Mouse (Mus musculus) kidney, embryonic 16.5 days (tissue): ENCODE results near the gene Rdh11. TPM values are rescaled to one million over a fixed set of nuclear protein-coding genes. Genes with fewer than 3 reads are reported as not detected.

Experiments
- ATAC-seq: fragments of 200-750 bp; cut with Nextera tagmentation; 2 replicates; pipeline ENCODE4 v1.8.0; 2017; ENCODE audit warnings: moderate TSS enrichment; ENCODE audit not compliant: low FRiP score, low TSS enrichment
- H3K27ac ChIP-seq: fragments of 300-500 bp; sonication (generic); 2 replicates; pipeline ENCODE4 v1.5.1; 2014; ENCODE audit warnings: low read length
- H3K27me3 ChIP-seq: fragments of 300-500 bp; sonication (generic); 2 replicates; pipeline ENCODE4 v1.6.1; 2014; ENCODE audit warnings: low read length, control low read depth, mixed read lengths; ENCODE audit not compliant: insufficient read depth
- H3K36me3 ChIP-seq: fragments of 300-500 bp; sonication (generic); 2 replicates; pipeline ENCODE4 v1.6.1; 2014; ENCODE audit warnings: low read length, control low read depth, mixed read lengths; ENCODE audit not compliant: insufficient read depth
- H3K4me1 ChIP-seq: fragments of 300-500 bp; sonication (generic); 2 replicates; pipeline ENCODE4 v1.6.1; 2014; ENCODE audit warnings: low read length, control low read depth, mixed read lengths; ENCODE audit not compliant: insufficient read depth
- H3K4me2 ChIP-seq: fragments of 300-500 bp; sonication (generic); replicated peaks from 2 replicates; pipeline ENCODE4 v1.6.1; 2014; ENCODE audit warnings: low read depth, low read length
- H3K4me3 ChIP-seq: fragments of 300-500 bp; sonication (generic); 2 replicates; pipeline ENCODE4 v1.5.1; 2014; ENCODE audit warnings: mild to moderate bottlenecking, low read length
- H3K9ac ChIP-seq: fragments of 300-500 bp; sonication (generic); replicated peaks from 2 replicates; pipeline ENCODE4 v1.6.1; 2014; ENCODE audit warnings: low read length
- H3K9me3 ChIP-seq: fragments of 300-500 bp; sonication (generic); 2 replicates; pipeline ENCODE4 v1.6.1; 2016; ENCODE audit warnings: low read length, control low read depth
- WGBS: fragments of 180-500 bp; shearing (Covaris S2); extraction: QIAGEN DNeasy Blood & Tissue Kit; methylation state at CpG from one replicate; pipeline ENCODE4 v1.1.7; 2014; 5-methylcytosine and 5-hydroxymethylcytosine counted together
- polyA plus RNA-seq: library from polyadenylated mRNA; unstranded; fragments of >200 nt; fragmentation: Nextera tagmentation; extraction: Ambion mirVana; gene quantifications from 2 replicates; pipeline ENCODE4 v1.2.1, GENCODE M21; 2015

The Rdh11 gene
- polyA plus RNA-seq, 1 experiment from 2014 or later: 27.4 TPM

DNA sequence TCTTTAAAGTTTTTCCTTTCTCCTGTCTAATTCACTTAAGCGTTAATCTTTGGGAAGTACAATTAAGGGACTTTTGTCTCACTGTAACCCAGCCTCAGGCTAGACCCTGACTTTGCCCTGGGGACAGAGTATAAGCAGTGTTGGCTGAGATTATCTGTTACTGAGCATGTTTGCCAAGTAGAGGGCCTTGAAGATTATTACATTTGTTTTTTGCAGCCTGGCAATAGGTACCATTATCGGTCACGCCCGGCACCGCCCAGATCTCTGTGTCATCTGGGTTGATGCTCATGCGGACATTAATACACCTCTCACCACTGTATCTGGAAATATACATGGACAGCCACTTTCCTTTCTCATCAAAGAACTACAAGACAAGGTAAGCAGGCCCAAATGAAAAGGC lies 42.4 kb downstream of the Rdh11 start:
- H3K4me3 ChIP-seq: no peak overlapping the region
- no peak overlapping the region for H3K4me2 ChIP-seq
- no peak overlapping the region for H3K9ac ChIP-seq
- H3K27ac ChIP-seq: no peak overlapping the region
- H3K4me1 ChIP-seq: no peaks in the 10 kb centered on the region
- H3K36me3 ChIP-seq: peaks cover 6% of the 10 kb centered on the region
- no peak for ATAC-seq
- no peaks in the 10 kb centered on the region for H3K9me3 ChIP-seq
- no peaks in the 10 kb centered on the region for H3K27me3 ChIP-seq
- 96% methylated on average over 6 of the region's 6 CpGs for WGBS

DNA sequence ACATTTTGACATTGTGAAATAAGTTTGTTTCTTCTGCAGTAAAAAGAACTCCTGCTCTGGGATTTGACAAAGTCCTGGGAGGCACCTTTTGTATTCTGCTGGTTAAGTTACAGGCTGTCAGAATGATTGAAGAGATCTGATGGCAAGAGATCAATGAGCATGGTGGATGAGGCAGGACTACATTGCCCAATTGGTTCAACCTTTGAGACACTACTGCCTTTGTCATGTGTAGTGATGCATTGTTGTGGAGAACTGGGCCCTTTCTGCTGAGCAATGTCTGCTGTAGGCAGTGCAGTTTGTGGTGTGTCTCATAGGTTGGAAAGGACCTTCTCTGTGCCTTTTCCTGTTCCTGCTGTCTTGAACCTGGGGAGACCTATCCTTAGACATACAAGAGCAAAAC lies 50.7 kb downstream of the Rdh11 start:
- Histone ChIP-seq H3K36me3 (no peaks in the 10 kb centered on the region), H3K27ac (no peak overlapping the region), H3K27me3 (no peaks in the 10 kb centered on the region), H3K9ac (no peak overlapping the region), H3K4me2 (no peak overlapping the region), H3K4me3 (no peak overlapping the region), H3K9me3 (no peaks in the 10 kb centered on the region), H3K4me1 (no peaks in the 10 kb centered on the region)
- no peak for ATAC-seq

DNA sequence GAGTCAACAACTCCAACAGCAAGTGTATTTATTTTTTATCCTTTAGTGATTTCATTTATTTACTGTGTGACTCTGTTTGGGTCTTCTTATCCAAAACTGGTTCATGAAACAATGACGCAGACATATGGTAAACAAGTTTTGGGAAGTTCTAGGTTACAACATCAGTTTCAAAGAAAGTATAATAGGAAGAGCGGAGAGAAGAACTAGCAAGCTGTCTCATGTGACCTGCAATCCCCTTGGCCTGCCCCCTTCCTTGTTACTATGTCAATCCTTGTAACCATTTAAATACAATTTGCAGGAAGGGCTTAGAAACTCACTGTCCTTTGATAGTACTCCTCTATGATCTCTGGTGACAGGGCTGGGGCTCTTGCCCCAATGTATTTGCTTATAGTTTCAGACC lies 51.3 kb downstream of the Rdh11 start:
- Histone ChIP-seq H3K36me3 (no peaks in the 10 kb centered on the region), H3K9me3 (no peaks in the 10 kb centered on the region), H3K4me1 (no peaks in the 10 kb centered on the region), H3K27me3 (no peaks in the 10 kb centered on the region), H3K4me2 (no peak overlapping the region), H3K27ac (no peak overlapping the region), H3K9ac (no peak overlapping the region), H3K4me3 (no peak overlapping the region)
- 87% methylated on average over 2 of the region's 2 CpGs for WGBS
- no peak for ATAC-seq

DNA sequence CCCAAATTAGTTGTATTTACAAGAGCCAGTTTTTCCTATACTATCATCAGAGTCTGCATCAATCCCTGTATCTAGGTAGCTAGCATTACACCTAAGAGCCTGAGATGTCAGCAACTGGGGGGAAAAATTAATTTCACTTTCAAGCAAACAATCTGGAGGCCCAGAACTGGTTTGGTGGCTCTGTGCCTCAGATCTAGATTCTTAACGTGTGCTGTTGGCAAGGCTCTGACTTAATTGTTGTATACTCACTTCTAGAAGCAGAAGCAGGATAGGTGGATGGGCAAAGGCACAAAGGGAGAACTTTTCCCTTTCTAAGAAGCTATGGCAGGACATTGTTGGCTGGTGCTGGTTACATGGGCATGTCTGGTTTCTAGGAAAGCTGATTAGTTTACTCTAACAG lies 52.7 kb downstream of the Rdh11 start:
- H3K9ac ChIP-seq: no peak overlapping the region
- no peak overlapping the region for H3K4me2 ChIP-seq
- no peaks in the 10 kb centered on the region for H3K36me3 ChIP-seq
- no peak overlapping the region for H3K4me3 ChIP-seq
- no peak overlapping the region for H3K27ac ChIP-seq
- 46% methylated on average over 1 of the region's 1 CpGs for WGBS
- H3K9me3 ChIP-seq: no peaks in the 10 kb centered on the region
- peaks cover 6% of the 10 kb centered on the region for H3K4me1 ChIP-seq
- H3K27me3 ChIP-seq: no peaks in the 10 kb centered on the region
- no peak for ATAC-seq

DNA sequence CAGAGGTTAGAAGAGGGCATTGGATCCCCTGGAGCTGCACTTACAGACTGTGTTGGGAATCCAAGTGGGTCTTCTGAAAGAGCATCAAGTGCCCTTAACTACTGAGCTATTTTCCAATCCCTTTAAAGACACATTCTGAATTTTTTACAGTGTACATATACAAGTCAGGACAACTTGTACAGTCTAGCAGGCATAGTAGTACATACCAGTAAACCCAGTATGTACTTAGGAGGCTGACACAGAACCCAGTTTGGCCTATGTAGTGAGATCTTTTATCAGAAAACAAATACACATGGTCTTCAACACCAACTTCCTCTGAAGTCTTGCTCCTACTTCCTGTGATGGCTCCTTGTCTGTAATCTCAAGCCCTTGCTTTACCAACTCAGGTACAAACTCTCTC lies 53.1 kb downstream of the Rdh11 start:
- H3K27ac ChIP-seq: no peak overlapping the region
- no peak overlapping the region for H3K4me2 ChIP-seq
- H3K9ac ChIP-seq: no peak overlapping the region
- no peaks in the 10 kb centered on the region for H3K9me3 ChIP-seq
- H3K4me1 ChIP-seq: peaks cover 6% of the 10 kb centered on the region
- no peaks in the 10 kb centered on the region for H3K36me3 ChIP-seq
- no peak overlapping the region for H3K4me3 ChIP-seq
- ATAC-seq: no peak
- H3K27me3 ChIP-seq: no peaks in the 10 kb centered on the region

DNA sequence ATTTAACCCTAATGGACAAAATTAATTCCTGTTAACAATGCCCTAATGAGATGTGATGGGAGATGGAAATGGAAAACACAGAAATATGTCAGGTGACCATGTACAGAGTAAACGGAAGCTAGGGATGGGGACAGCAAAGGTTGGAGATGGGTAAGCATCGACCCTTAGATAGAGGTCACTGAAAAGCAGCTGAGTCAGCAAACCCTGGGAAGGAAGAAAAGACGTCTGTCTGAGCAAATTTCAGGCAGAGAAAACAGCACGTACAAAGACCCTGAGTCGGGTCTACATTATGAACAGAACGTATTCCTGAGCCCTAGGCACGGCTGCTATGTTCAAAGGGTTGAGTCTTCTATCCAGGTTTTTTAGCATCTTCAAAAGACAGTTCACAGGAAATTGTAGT lies 55.1 kb downstream of the Rdh11 start:
- H3K4me3 ChIP-seq: no peak overlapping the region
- H3K4me2 ChIP-seq: no peak overlapping the region
- H3K9me3 ChIP-seq: no peaks in the 10 kb centered on the region
- no peak overlapping the region for H3K27ac ChIP-seq
- H3K27me3 ChIP-seq: peaks cover 15% of the 10 kb centered on the region
- no peak overlapping the region for H3K9ac ChIP-seq
- H3K36me3 ChIP-seq: no peaks in the 10 kb centered on the region
- ATAC-seq: no peak
- H3K4me1 ChIP-seq: peaks cover 6% of the 10 kb centered on the region
- 69% methylated on average over 7 of the region's 7 CpGs for WGBS

DNA sequence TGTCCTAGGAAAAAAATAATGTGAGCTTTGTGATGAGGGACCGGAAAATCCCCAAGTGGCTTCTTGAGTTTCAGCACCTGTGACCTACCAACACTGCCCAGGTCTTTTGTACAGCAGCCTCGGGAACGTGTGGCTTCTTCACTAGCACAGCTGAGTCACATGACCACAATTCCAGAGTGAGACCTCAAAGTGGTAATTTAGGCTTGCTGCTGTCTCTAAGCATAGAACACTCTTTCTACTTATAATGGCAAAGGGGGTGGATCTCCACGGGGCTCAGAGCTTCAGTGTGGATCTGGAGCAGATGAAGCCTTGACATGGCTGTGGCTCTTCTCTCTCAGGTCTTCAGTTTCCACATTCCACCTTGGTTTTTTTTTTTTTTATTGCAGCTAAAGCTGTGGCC lies 57.0 kb downstream of the Rdh11 start:
- no peak overlapping the region for H3K27ac ChIP-seq
- H3K4me1 ChIP-seq: peaks cover 13% of the 10 kb centered on the region
- H3K27me3 ChIP-seq: peaks cover 33% of the 10 kb centered on the region
- no peak overlapping the region for H3K4me3 ChIP-seq
- H3K36me3 ChIP-seq: no peaks in the 10 kb centered on the region
- no peak for ATAC-seq
- H3K9ac ChIP-seq: no peak overlapping the region
- 0 out of 2 replicates have a peak overlapping the region, but pooled peaks have one; percentile 11 for H3K4me2 ChIP-seq
- H3K9me3 ChIP-seq: no peaks in the 10 kb centered on the region
- 30% methylated on average over 4 of the region's 4 CpGs for WGBS

DNA sequence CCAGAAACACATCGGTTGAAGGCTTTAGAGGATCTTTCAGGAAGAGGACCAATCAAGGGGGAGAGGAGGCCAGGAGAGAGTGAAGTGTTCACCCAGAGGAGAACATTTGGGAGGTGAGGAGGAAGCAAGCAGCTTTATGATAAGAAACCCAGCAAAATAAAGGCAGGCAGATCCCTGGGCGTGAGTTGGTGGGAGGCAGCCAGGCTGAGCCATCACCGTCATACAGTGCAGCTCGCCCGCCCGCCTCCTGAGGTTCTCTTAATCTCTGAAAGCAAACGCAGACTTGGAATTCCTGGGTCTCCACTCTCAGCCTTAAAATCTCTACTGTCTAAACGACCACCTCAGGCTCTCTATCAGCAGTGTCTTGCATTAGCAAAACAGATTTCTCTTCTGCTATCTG lies 57.4 kb downstream of the Rdh11 start:
- Histone ChIP-seq H3K4me2 (0 out of 2 replicates have a peak overlapping the region, but pooled peaks have one; percentile 11), H3K4me1 (peaks cover 13% of the 10 kb centered on the region), H3K9me3 (no peaks in the 10 kb centered on the region), H3K36me3 (no peaks in the 10 kb centered on the region), H3K27ac (no peak overlapping the region), H3K27me3 (peaks cover 33% of the 10 kb centered on the region), H3K4me3 (no peak overlapping the region), H3K9ac (no peak overlapping the region)
- WGBS: 41% methylated on average over 8 of the region's 8 CpGs
- no peak for ATAC-seq

DNA sequence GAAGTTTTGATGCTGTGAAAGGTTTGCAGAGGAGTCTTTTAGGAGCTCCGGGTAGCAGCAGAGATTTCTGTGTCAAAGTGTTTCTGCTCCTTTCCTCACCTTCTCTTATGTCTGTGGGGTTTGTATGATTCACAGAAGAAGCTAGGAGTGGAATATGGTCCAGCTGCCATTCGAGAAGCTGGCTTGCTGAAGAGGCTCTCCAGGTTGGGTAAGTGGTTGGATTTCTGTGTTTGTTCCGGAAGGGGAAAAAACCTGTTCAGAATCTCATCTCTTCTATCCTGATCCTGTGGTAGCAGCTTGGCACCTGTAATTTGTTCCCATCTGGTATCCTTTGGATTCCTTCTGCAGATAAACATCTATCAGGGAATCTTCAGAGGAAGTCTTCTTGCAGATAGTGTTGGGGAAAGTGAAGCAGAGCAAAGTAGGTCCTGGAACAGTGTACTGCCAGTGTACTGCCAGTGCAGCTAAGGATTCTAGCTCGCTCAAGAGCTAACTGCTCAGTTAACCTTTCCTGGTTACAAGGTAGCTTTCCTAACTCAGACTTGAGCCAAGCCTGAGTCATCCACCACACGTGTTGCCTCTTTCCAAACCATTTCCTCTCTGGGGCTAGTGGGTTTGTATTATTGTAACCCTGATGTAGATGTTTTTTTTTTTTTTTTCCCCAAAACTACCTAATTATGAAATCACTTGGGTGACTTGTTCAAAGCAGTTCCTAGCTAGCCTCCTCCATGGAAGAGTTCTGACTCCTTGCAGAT lies 60.2 kb downstream of the Rdh11 start:
- Histone ChIP-seq H3K9me3 (no peaks in the 10 kb centered on the region), H3K36me3 (no peaks in the 10 kb centered on the region), H3K9ac (peak overlapping the region; percentile 53; the same call in 1 of the 2 replicates), H3K4me3 (peak overlapping the region; percentile 50), H3K4me2 (peak overlapping the region; percentile 77), H3K27me3 (peaks cover 33% of the 10 kb centered on the region), H3K27ac (no peak overlapping the region), H3K4me1 (peaks cover 13% of the 10 kb centered on the region)
- whole genome bisulfite sequencing: 29% methylated on average over 5 of the region's 5 CpGs
- ATAC-seq: no peak

DNA sequence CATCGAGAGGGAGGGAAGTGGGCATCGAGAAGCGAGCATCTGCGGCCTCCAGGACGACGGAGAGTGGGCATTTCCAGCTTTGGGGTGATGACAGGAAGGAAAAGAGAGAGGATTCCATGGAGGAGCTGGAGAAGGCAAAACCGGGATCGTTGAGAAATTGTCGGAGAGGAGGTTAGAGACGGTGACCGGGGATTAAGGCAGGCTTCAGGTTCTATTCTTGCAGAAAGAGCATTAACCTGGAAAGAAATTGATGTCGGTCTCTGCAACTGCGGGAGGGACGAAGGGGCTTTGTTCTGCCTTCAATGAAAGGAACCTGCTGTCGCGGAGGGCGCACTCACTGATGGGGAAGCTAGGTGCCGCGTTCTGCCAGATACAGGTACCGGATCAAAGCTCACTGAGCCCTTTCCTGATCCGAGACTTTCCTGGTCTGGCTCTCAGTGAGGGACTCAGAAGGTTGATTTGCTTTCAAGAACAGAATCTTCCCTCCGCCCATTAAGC lies 60.9 kb downstream of the Rdh11 start:
- H3K9ac ChIP-seq: peak overlapping the region; percentile 53
- no peaks in the 10 kb centered on the region for H3K36me3 ChIP-seq
- peaks cover 33% of the 10 kb centered on the region for H3K27me3 ChIP-seq
- no peaks in the 10 kb centered on the region for H3K9me3 ChIP-seq
- peaks cover 13% of the 10 kb centered on the region for H3K4me1 ChIP-seq
- peak overlapping the region; percentile 50 for H3K4me3 ChIP-seq
- no peak overlapping the region for H3K27ac ChIP-seq
- 1% methylated on average over 22 of the region's 22 CpGs for WGBS
- peak overlapping the region; percentile 77 for H3K4me2 ChIP-seq
- no peak for ATAC-seq
